Mouse (Mus musculus) small intestine, adult 2 months (tissue): ENCODE results near the gene Bcr. TPM values are rescaled to one million over a fixed set of nuclear protein-coding genes. Genes with fewer than 3 reads are reported as not detected.

Source experiments
- H3K27ac ChIP-seq: fragments of 200-500 bp; 2 replicates; pipeline ENCODE4 v1.5.1; 2012; ENCODE audit warnings: low read depth, low read length, control low read depth, inconsistent platforms; ENCODE audit not compliant: insufficient read depth
- H3K27me3 ChIP-seq: fragments of 200-500 bp; 2 replicates; pipeline ENCODE4 v1.6.1; 2012; ENCODE audit warnings: mild to moderate bottlenecking, moderate library complexity, low read length, inconsistent platforms; ENCODE audit not compliant: control insufficient read depth, insufficient read depth
- H3K36me3 ChIP-seq: fragments of 200-500 bp; 2 replicates; pipeline ENCODE4 v1.6.1; 2012; ENCODE audit warnings: mild to moderate bottlenecking, low read length, control low read depth, inconsistent platforms; ENCODE audit not compliant: control insufficient read depth, insufficient read depth
- H3K4me1 ChIP-seq: fragments of 200-500 bp; 2 replicates; pipeline ENCODE4 v1.6.1; 2012; ENCODE audit warnings: low read length, inconsistent platforms, mixed read lengths; ENCODE audit not compliant: control insufficient read depth, insufficient read depth, insufficient read length
- H3K4me3 ChIP-seq: fragments of 200-500 bp; 2 replicates; pipeline ENCODE4 v1.5.1; 2012; ENCODE audit warnings: low read depth, mild to moderate bottlenecking, control low read depth, inconsistent platforms, low read length, moderate library complexity
- CTCF ChIP-seq: fragments of 200-500 bp; IDR thresholded peaks from 2 replicates; pipeline ENCODE4 v1.5.1; 2012; ENCODE audit warnings: low read depth, mild to moderate bottlenecking, control low read depth, inconsistent platforms, low read length, moderate library complexity, mixed read lengths; ENCODE audit not compliant: insufficient replicate concordance, insufficient read length; ENCODE audit errors: extremely low read depth
- POLR2A ChIP-seq: fragments of 200-500 bp; IDR thresholded peaks from 2 replicates; pipeline ENCODE4 v1.6.1; 2012; ENCODE audit warnings: low read depth, mild to moderate bottlenecking, control low read depth, inconsistent platforms, low read length, moderate library complexity
- WGBS: fragments of 180-500 bp; shearing (Covaris S2); methylation state at CpG from one replicate; pipeline ENCODE4 v1.1.7; 2018; 5-methylcytosine and 5-hydroxymethylcytosine counted together
- polyA plus RNA-seq: library from polyadenylated mRNA; depleted of rRNA; stranded (reverse); fragments of >200 nt; gene quantifications from 2 replicates; pipeline ENCODE4 v1.2.3, GENCODE M21; 2012

The Bcr gene
- polyA plus RNA-seq, 1 experiment = 46.9 TPM

- H3K36me3 ChIP-seq = 0 out of 2 replicates have a peak, but pooled peaks cover 1% of the 10 kb centered on the region
- WGBS = 90% methylated on average over 9 of the region's 9 CpGs
- H3K4me3 ChIP-seq = no peak overlapping the region
- no peaks in the 10 kb centered on the region for H3K4me1 ChIP-seq
- no peak overlapping the region for H3K27ac ChIP-seq
- no peaks in the 10 kb centered on the region for H3K27me3 ChIP-seq
- no peak for TF ChIP-seq CTCF
- TF ChIP-seq POLR2A = no peak
Measured at GRCm38 (mm10) chr10:75113620-75114019, 53.2 kb downstream of the Bcr start.

GRCm38 (mm10) chr10:75115240-75115639 lies 54.8 kb downstream of the Bcr start:
- WGBS = 68% methylated on average over 5 of the region's 5 CpGs
- Histone ChIP-seq H3K4me3 (no peak overlapping the region), H3K27me3 (no peaks in the 10 kb centered on the region), H3K36me3 (0 out of 2 replicates have a peak, but pooled peaks cover 1% of the 10 kb centered on the region), H3K4me1 (peaks cover 5% of the 10 kb centered on the region; the same call in 1 of the 2 replicates), H3K27ac (no peak overlapping the region)
- TF ChIP-seq CTCF (no peak), POLR2A (no peak)

- Histone ChIP-seq H3K27me3 (no peaks in the 10 kb centered on the region), H3K27ac (no peak overlapping the region)
- WGBS = 48% methylated on average over 7 of the region's 7 CpGs
Measured at GRCm38 (mm10) chr10:75116842-75117457, 56.6 kb downstream of the Bcr start.

DNA sequence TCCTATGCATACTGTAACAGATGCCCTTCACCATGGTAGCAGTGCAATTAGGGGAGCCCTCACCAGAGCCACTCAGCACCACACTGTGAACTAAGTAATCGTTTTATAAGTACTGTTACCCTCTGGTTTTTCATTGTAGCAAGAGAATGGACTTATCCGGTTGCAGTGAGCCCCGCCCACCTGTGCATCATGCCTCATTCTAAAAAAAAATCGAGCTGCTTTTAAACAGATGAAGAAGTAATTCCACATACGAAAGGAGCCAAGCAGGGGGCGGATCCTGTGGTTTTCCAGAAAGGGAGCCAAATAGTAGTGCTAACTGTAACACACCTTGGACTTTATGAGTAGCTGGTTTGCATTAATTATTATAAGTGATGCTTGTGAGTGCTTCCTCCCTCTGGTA lies 58.1 kb downstream of the Bcr start:
- Histone ChIP-seq H3K36me3 (0 out of 2 replicates have a peak, but pooled peaks cover 1% of the 10 kb centered on the region), H3K4me1 (peaks cover 9% of the 10 kb centered on the region), H3K4me3 (no peak overlapping the region), H3K27ac (no peak overlapping the region), H3K27me3 (no peaks in the 10 kb centered on the region)
- TF ChIP-seq POLR2A = no peak
- no peak for TF ChIP-seq CTCF
- WGBS = 72% methylated on average over 6 of the region's 6 CpGs

More at GRCm38 (mm10) chr10:75116842-75117457, 56.6 kb downstream of the Bcr start:
- Histone ChIP-seq H3K4me3 (no peak overlapping the region), H3K4me1 (peaks cover 9% of the 10 kb centered on the region), H3K36me3 (0 out of 2 replicates have a peak, but pooled peaks cover 1% of the 10 kb centered on the region)
- no peak for TF ChIP-seq CTCF
- TF ChIP-seq POLR2A = no peak

- 24% methylated on average over 3 of the region's 3 CpGs for WGBS
- Histone ChIP-seq H3K4me3 (no peak overlapping the region), H3K27ac (no peak overlapping the region), H3K4me1 (peaks cover 9% of the 10 kb centered on the region), H3K27me3 (no peaks in the 10 kb centered on the region), H3K36me3 (0 out of 2 replicates have a peak, but pooled peaks cover 1% of the 10 kb centered on the region)
- TF ChIP-seq POLR2A (no peak), CTCF (no peak)
Measured at GRCm38 (mm10) chr10:75119396-75119795, 59.0 kb downstream of the Bcr start.

- Histone ChIP-seq H3K27ac (no peak overlapping the region), H3K4me1 (peaks cover 9% of the 10 kb centered on the region), H3K4me3 (no peak overlapping the region), H3K27me3 (no peaks in the 10 kb centered on the region), H3K36me3 (peaks cover 1% of the 10 kb centered on the region; the same call in 1 of the 2 replicates)
- 82% methylated on average over 5 of the region's 5 CpGs for WGBS
- TF ChIP-seq CTCF (no peak), POLR2A (no peak)
Measured at GRCm38 (mm10) chr10:75120176-75120575, 59.8 kb downstream of the Bcr start.

- H3K4me1 ChIP-seq = peaks cover 9% of the 10 kb centered on the region
- WGBS = 54% methylated on average over 5 of the region's 5 CpGs
- no peak overlapping the region for H3K27ac ChIP-seq
Measured at GRCm38 (mm10) chr10:75121028-75121427, 60.6 kb downstream of the Bcr start.

More at GRCm38 (mm10) chr10:75121028-75121427, 60.6 kb downstream of the Bcr start:
- Histone ChIP-seq H3K27me3 (no peaks in the 10 kb centered on the region), H3K36me3 (peaks cover 9% of the 10 kb centered on the region), H3K4me3 (no peak overlapping the region)
- no peak for TF ChIP-seq POLR2A
- TF ChIP-seq CTCF = no peak
